Mouse (Mus musculus) liver, embryonic 11.5 days (tissue): Measurements from ENCODE around the gene Pold2. TPM values are rescaled to one million over a fixed set of nuclear protein-coding genes. Genes with fewer than 3 reads are reported as not detected.
A peak's percentile ranks its signal among the peaks of the same experiment; 100 is the strongest.

Experiments
- ATAC-seq: fragments of 200-750 bp; cut with Nextera tagmentation; replicated peaks from 2 replicates; pipeline ENCODE4 v1.8.0; 2017; ENCODE audit warnings: moderate number of reproducible peaks, mild to moderate bottlenecking, moderate TSS enrichment, moderate library complexity; ENCODE audit not compliant: low FRiP score
- DNase-seq: peaks from one replicate; pipeline ENCODE4 v3.0.0-alpha.2; 2017; ENCODE audit warnings: low spot score
- H3K27ac ChIP-seq: fragments of 300-500 bp; sonication (generic); 2 replicates; pipeline ENCODE4 v1.5.1; 2014; ENCODE audit warnings: mild to moderate bottlenecking, low read depth, low read length, control low read depth
- H3K27me3 ChIP-seq: fragments of 300-500 bp; sonication (generic); replicated peaks from 2 replicates; pipeline ENCODE4 v1.6.1; 2014; ENCODE audit warnings: low read length, mixed read lengths; ENCODE audit not compliant: control insufficient read depth, insufficient read depth
- H3K36me3 ChIP-seq: fragments of 300-500 bp; sonication (generic); 2 replicates; pipeline ENCODE4 v1.6.1; 2014; ENCODE audit warnings: mild to moderate bottlenecking, low read length, moderate library complexity, mixed read lengths; ENCODE audit not compliant: control insufficient read depth, insufficient read depth
- H3K4me1 ChIP-seq: fragments of 300-500 bp; sonication (generic); replicated peaks from 2 replicates; pipeline ENCODE4 v1.6.1; 2014; ENCODE audit warnings: low read length, mixed read lengths; ENCODE audit not compliant: control insufficient read depth, insufficient read depth
- H3K4me2 ChIP-seq: fragments of 300-500 bp; sonication (generic); 2 replicates; pipeline ENCODE4 v1.6.1; 2014; ENCODE audit warnings: mild to moderate bottlenecking, control low read depth, moderate library complexity
- H3K4me3 ChIP-seq: fragments of 300-500 bp; sonication (generic); 2 replicates; pipeline ENCODE4 v1.5.1; 2014; ENCODE audit warnings: low read depth, low read length, control low read depth
- H3K9ac ChIP-seq: fragments of 300-500 bp; sonication (generic); 2 replicates; pipeline ENCODE4 v1.6.1; 2014; ENCODE audit warnings: low read depth, low read length, control low read depth
- H3K9me3 ChIP-seq: fragments of 300-500 bp; sonication (generic); 2 replicates; pipeline ENCODE4 v1.6.1; 2016; ENCODE audit warnings: low read length, inconsistent platforms, mixed read lengths; ENCODE audit not compliant: control insufficient read depth
- WGBS: fragments of 180-500 bp; shearing (Covaris S2); extraction: QIAGEN DNeasy Blood & Tissue Kit; methylation state at CpG from one replicate; pipeline ENCODE4 v1.1.7; 2014; 5-methylcytosine and 5-hydroxymethylcytosine counted together
- polyA plus RNA-seq: library from polyadenylated mRNA; unstranded; fragments of >200 nt; fragmentation: Nextera tagmentation; extraction: Ambion mirVana; gene quantifications from 2 replicates; pipeline ENCODE4 v1.2.1, GENCODE M21; 2014

Gene Pold2
- polyA plus RNA-seq, 1 experiment from 2014 or later, result 151 TPM

DNA sequence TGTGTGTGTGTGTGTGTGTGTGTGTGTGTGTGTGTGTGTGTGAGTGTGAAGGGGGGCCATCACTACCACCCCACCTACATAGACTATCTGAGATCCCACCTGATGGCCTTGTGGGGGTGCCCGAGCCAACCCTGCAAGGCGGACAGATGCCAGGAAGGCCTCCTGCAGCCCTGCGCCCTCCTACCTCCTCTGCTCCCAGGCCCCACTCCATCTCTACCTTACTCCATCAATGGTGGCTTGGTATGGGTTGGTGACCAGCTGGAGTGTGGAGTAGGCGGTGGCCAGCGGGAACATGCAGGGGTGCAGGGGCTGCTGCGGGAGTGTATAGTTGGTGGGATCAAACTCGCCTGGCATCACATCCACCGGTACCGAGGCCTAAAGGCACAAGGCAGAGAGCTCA is 4.9 kb downstream of the Pold2 start:
- H3K9me3 ChIP-seq, result no peaks in the 10 kb centered on the region
- no peak overlapping the region for H3K4me2 ChIP-seq
- ATAC-seq (no peak), DNase-seq (no peak)
- H3K36me3 ChIP-seq, result peaks cover 47% of the 10 kb centered on the region
- no peaks in the 10 kb centered on the region for H3K27me3 ChIP-seq
- no peak overlapping the region for H3K4me3 ChIP-seq
- WGBS, result 93% methylated on average over 9 of the region's 9 CpGs
- H3K4me1 ChIP-seq, result peaks cover 14% of the 10 kb centered on the region
- H3K9ac ChIP-seq, result no peak overlapping the region
- H3K27ac ChIP-seq, result no peak overlapping the region

DNA sequence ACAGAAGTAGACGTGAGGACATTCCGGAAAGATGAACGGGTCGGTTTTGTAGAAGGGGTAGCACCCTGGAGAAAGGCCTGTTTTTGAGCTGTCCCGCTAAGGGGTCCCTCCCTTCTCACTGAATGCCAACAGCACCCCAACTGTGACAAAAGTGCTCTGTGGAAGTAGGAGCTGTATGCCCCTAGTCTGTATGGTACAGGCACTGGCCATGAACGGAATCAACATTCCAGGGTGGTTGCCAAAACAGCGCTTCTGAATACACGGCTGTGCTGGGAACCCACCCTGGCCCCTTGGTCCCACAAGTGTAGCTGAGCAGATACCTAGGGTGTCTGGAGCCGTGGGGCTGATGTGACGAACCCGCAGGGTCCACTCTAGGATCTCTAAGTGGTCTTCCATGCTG is 5.4 kb downstream of the Pold2 start:
- no peaks in the 10 kb centered on the region for H3K9me3 ChIP-seq
- peaks cover 47% of the 10 kb centered on the region for H3K36me3 ChIP-seq
- no peak overlapping the region for H3K27ac ChIP-seq
- no peak overlapping the region for H3K9ac ChIP-seq
- no peak overlapping the region for H3K4me2 ChIP-seq
- H3K27me3 ChIP-seq, result no peaks in the 10 kb centered on the region
- 92% methylated on average over 11 of the region's 11 CpGs for WGBS
- no peak for ATAC-seq
- H3K4me1 ChIP-seq, result peaks cover 14% of the 10 kb centered on the region
- no peak overlapping the region for H3K4me3 ChIP-seq
- DNase-seq, result no peak

GRCm38 (mm10) chr11:5870069-5870468 is 8.0 kb downstream of the Pold2 start:
- 91% methylated on average over 16 of the region's 16 CpGs for WGBS
- no peak for ATAC-seq
- no peaks in the 10 kb centered on the region for H3K4me1 ChIP-seq

DNA sequence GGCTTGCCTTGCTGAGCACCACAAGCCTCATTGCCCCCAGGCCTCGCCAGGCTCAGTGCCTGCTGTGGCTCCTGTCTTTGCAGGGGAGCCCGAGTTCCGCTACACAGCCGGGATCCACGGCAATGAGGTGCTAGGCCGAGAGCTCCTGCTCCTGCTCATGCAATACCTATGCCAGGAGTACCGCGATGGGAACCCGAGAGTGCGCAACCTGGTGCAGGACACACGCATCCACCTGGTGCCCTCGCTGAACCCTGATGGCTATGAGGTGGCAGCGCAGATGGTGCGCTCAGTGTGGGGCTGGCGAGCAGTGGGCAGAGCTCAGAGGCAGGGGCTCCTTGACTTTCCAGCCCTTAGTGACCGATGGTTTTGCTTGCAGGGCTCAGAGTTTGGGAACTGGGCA is 8.8 kb downstream of the Pold2 start:
- Histone ChIP-seq H3K27ac (no peak overlapping the region), H3K27me3 (0 out of 2 replicates have a peak, but pooled peaks cover 2% of the 10 kb centered on the region), H3K36me3 (peaks cover 30% of the 10 kb centered on the region), H3K4me2 (no peak overlapping the region), H3K4me3 (no peak overlapping the region), H3K9me3 (no peaks in the 10 kb centered on the region), H3K9ac (no peak overlapping the region), H3K4me1 (no peaks in the 10 kb centered on the region)
- no peak for DNase-seq
- 95% methylated on average over 16 of the region's 16 CpGs for WGBS
- ATAC-seq, result no peak

More at GRCm38 (mm10) chr11:5870069-5870468, 8.0 kb downstream of the Pold2 start:
- H3K36me3 ChIP-seq, result peaks cover 36% of the 10 kb centered on the region
- no peak overlapping the region for H3K4me3 ChIP-seq
- no peak overlapping the region for H3K27ac ChIP-seq
- no peak for DNase-seq
- H3K4me2 ChIP-seq, result no peak overlapping the region
- H3K9ac ChIP-seq, result no peak overlapping the region
- H3K27me3 ChIP-seq, result 0 out of 2 replicates have a peak, but pooled peaks cover 1% of the 10 kb centered on the region
- H3K9me3 ChIP-seq, result no peaks in the 10 kb centered on the region

DNA sequence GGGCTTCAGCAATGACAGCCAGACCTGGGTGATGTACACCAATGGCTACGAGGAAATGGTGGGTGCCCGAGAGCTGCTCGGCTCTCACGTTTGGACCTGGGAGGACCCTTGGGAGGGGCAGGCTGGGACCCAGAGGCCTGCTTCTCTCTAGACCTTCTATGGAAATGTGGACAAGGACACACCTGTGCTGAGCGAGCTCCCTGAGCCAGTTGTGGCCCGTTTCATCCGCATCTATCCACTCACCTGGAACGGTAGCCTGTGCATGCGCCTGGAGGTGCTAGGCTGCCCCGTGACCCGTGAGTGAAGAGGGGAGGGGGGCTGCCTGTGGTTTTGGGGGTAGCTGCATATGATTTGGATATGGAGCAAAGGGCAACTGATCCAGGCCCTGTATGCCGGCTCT is 9.8 kb downstream of the Pold2 start:
- no peak overlapping the region for H3K4me3 ChIP-seq
- peaks cover 2% of the 10 kb centered on the region; the same call in 1 of the 2 replicates for H3K27me3 ChIP-seq
- H3K4me2 ChIP-seq, result no peak overlapping the region
- no peaks in the 10 kb centered on the region for H3K9me3 ChIP-seq
- no peaks in the 10 kb centered on the region for H3K4me1 ChIP-seq
- no peak overlapping the region for H3K9ac ChIP-seq
- ATAC-seq, result no peak
- H3K27ac ChIP-seq, result no peak overlapping the region
- DNase-seq, result no peak
- H3K36me3 ChIP-seq, result peaks cover 21% of the 10 kb centered on the region
- 91% methylated on average over 12 of the region's 12 CpGs for WGBS

DNA sequence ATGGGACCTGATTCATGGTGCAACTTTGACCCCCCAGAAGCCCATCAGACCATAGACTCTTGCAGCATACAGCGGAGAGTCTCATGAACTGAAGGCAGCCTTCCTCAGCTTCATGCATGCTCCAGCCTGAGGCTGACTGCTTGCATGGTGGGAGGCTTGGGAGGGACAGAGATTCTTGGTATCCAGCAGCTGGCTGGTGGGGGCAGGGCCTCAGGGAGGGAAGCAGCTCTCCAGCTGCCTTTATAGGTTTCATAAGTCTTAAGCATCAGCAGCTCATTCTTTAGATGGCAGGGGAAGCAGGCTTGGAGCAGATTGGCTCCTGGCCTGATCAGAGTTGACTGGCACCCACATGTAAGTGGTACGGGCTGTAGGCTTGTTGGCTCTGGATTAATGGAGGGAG is 10.9 kb downstream of the Pold2 start:
- no peak overlapping the region for H3K9ac ChIP-seq
- H3K4me3 ChIP-seq, result no peak overlapping the region
- WGBS, result 88% methylated on average over 2 of the region's 2 CpGs
- no peaks in the 10 kb centered on the region for H3K9me3 ChIP-seq
- DNase-seq, result no peak
- no peak for ATAC-seq
- no peak overlapping the region for H3K4me2 ChIP-seq
- H3K27ac ChIP-seq, result no peak overlapping the region
- peaks cover 4% of the 10 kb centered on the region; the same call in 1 of the 2 replicates for H3K4me1 ChIP-seq
- H3K36me3 ChIP-seq, result peaks cover 13% of the 10 kb centered on the region
- peaks cover 13% of the 10 kb centered on the region for H3K27me3 ChIP-seq

GRCm38 (mm10) chr11:5862394-5863105 is 15.5 kb downstream of the Pold2 start:
- peaks cover 33% of the 10 kb centered on the region for H3K27me3 ChIP-seq
- peak overlapping the region; percentile 48 for H3K4me3 ChIP-seq
- H3K4me1 ChIP-seq, result peaks cover 7% of the 10 kb centered on the region; the same call in 1 of the 2 replicates
- peak overlapping the region; percentile 55; the same call in 1 of the 2 replicates for H3K9ac ChIP-seq
- peak overlapping the region; percentile 67 for H3K4me2 ChIP-seq
- WGBS, result 19% methylated on average over 15 of the region's 15 CpGs
- ATAC-seq (no peak), DNase-seq (no peak)
- H3K9me3 ChIP-seq, result peaks cover 3% of the 10 kb centered on the region; the same call in 1 of the 2 replicates
- H3K36me3 ChIP-seq, result no peaks in the 10 kb centered on the region
- no peak overlapping the region for H3K27ac ChIP-seq

- Histone ChIP-seq H3K27me3 (peaks cover 33% of the 10 kb centered on the region), H3K4me1 (peaks cover 7% of the 10 kb centered on the region; the same call in 1 of the 2 replicates), H3K9ac (peak within 1 kb of the TSS; percentile 55), H3K36me3 (no peaks in the 10 kb centered on the region), H3K9me3 (peaks cover 3% of the 10 kb centered on the region; the same call in 1 of the 2 replicates), H3K27ac (no peak within 1 kb of the TSS), H3K4me2 (peak within 1 kb of the TSS; percentile 67), H3K4me3 (peak within 1 kb of the TSS; percentile 48)
- ATAC-seq, result peak; percentile 56
- peak; percentile 60 for DNase-seq
- 2% methylated on average over 57 of the region's 59 CpGs for WGBS
These were observed 16.3 kb downstream of the Pold2 start, which contains the start of gene Aebp1 for GRCm38 (mm10) chr11:5861678-5862393. TSS of gene Aebp1 (plus strand) at chr11:5861947.
